Mouse (Mus musculus): Measurements from ENCODE around the gene Engase. TPM values are rescaled to one million over a fixed set of nuclear protein-coding genes. Genes with fewer than 3 reads are reported as not detected.

Gene Engase
- polyA plus RNA-seq, 1 experiment from 2014 or later = 4.8 TPM

DNA sequence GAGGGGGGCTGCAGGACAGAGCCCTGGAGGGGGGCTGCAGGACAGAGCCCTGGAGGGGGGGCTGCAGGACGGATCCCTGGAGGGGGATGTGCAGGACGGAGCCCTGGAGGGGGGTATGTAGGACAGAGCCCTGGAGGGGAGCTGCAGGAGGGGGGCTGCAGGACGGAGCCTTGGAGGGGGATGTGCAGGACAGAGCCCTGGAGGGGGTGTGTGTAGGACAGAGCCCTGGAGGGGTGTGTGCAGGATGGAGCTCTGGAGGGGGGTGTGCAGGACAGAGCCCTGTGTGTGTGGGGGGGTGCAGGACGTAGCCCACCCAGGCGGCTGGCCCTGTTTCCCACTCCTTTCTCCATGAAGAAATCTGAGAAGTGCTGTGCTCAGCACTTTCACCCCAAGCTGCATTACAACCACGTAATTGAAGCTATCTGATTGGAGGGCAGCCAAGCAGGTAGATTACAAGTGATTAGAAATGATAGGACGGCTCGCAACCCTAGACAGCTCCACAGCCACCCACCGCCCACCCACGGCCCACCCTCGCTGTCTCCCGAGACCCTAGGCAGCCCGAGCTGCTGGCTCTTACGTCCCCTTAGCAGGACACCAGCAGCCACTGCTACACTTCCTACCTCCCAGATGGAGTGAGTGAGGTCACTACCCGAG is 35.8 kb downstream of the Engase start:
- no peak overlapping the region for H3K9ac ChIP-seq (ENCODE audit: low read length)
- no peak overlapping the region for H3K27ac ChIP-seq (replicated peaks in 1 of 2; ENCODE audit: control insufficient read depth in 1 of 2, insufficient read depth in 1 of 2, low read depth in 2 of 2, low read length in 2 of 2)
- no peaks in the 10 kb centered on the region for H3K36me3 ChIP-seq (ENCODE audit: control insufficient read depth, insufficient read depth, low read length)
- no peaks in the 10 kb centered on the region for H3K9me3 ChIP-seq (ENCODE audit: control insufficient read depth, low read length)
- H3K4me3 ChIP-seq (ENCODE audit: control insufficient read depth in 1 of 2, insufficient read depth in 1 of 2, low read depth in 1 of 2, low read length in 2 of 2) = no peak overlapping the region
- H3K4me2 ChIP-seq (ENCODE audit: low read length) = no peak overlapping the region
- WGBS = 53% methylated on average over 15 of the region's 15 CpGs
- H3K4me1 ChIP-seq (ENCODE audit: control insufficient read depth in 2 of 2, insufficient read depth in 2 of 2, low read length in 2 of 2) = no peaks in the 10 kb centered on the region
- no peak; the same call in 1 of the 2 replicates for ATAC-seq (ENCODE audit: insufficient number of reproducible peaks, insufficient read depth, low FRiP score, low read depth)
- H3K27me3 ChIP-seq (ENCODE audit: control insufficient read depth, insufficient read depth, low read length) = peaks cover 8% of the 10 kb centered on the region; the same call in 1 of the 2 replicates

DNA sequence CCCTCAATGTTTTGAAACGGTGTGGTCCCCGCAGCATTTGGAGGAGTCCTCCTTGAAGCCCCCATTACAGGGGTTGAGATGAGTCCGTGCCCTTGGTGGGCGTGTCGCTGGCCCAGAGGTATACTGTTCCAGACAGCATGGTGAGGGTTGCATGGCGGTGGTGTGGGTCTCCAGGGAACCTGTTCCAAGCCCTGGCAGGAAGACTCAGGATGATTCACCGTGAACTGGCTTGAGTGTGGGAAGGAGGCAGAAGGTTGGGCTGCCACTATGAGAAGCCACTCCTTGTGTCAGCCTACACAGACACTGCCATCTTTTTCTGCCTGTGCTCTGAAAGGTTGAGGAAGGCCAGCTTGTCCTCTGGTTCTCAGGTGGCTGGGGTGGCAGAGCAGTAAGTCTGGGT is 41.3 kb downstream of the Engase start:
- no peak overlapping the region for H3K9ac ChIP-seq (ENCODE audit: low read length)
- WGBS = 76% methylated on average over 7 of the region's 7 CpGs
- H3K4me2 ChIP-seq (ENCODE audit: low read length) = no peak overlapping the region
- no peak overlapping the region for H3K27ac ChIP-seq (replicated peaks in 1 of 2; ENCODE audit: control insufficient read depth in 1 of 2, insufficient read depth in 1 of 2, low read depth in 2 of 2, low read length in 2 of 2)
- no peak for ATAC-seq (ENCODE audit: insufficient number of reproducible peaks, insufficient read depth, low FRiP score, low read depth)
- H3K36me3 ChIP-seq (ENCODE audit: control insufficient read depth, insufficient read depth, low read length) = no peaks in the 10 kb centered on the region
- no peak overlapping the region for H3K4me3 ChIP-seq (ENCODE audit: control insufficient read depth in 1 of 2, insufficient read depth in 1 of 2, low read depth in 1 of 2, low read length in 2 of 2)
- no peaks in the 10 kb centered on the region for H3K27me3 ChIP-seq (ENCODE audit: control insufficient read depth, insufficient read depth, low read length)
- no peaks in the 10 kb centered on the region for H3K4me1 ChIP-seq (ENCODE audit: control insufficient read depth in 2 of 2, insufficient read depth in 2 of 2, low read length in 2 of 2)
- H3K9me3 ChIP-seq (ENCODE audit: control insufficient read depth, low read length) = no peaks in the 10 kb centered on the region

DNA sequence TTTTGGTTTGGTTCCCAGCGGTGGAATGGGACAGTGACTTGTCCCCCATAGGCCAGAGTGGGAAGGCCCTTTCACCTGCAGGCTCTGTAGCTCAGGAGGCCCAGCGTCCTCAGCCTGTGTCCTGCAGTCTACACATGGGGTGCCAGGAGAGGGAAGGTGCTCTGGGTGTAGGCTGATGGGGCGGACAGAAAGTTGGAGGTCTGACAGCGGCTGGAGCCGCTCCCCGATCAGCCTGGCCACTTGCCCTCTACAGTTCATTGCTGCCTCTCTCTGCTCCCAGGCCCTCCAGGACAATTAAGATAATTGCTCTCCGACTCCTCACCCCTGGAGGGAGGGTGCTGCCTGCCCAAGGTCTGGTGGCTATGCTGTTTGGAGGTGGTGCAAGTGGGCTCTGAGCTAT is 42.1 kb downstream of the Engase start:
- no peak overlapping the region for H3K9ac ChIP-seq (ENCODE audit: low read length)
- no peak overlapping the region for H3K27ac ChIP-seq (replicated peaks in 1 of 2; ENCODE audit: control insufficient read depth in 1 of 2, insufficient read depth in 1 of 2, low read depth in 2 of 2, low read length in 2 of 2)
- H3K36me3 ChIP-seq (ENCODE audit: control insufficient read depth, insufficient read depth, low read length) = no peaks in the 10 kb centered on the region
- WGBS = 53% methylated on average over 7 of the region's 7 CpGs
- H3K4me3 ChIP-seq (ENCODE audit: control insufficient read depth in 1 of 2, insufficient read depth in 1 of 2, low read depth in 1 of 2, low read length in 2 of 2) = no peak overlapping the region
- no peaks in the 10 kb centered on the region for H3K27me3 ChIP-seq (ENCODE audit: control insufficient read depth, insufficient read depth, low read length)
- H3K4me1 ChIP-seq (ENCODE audit: control insufficient read depth in 2 of 2, insufficient read depth in 2 of 2, low read length in 2 of 2) = no peaks in the 10 kb centered on the region
- ATAC-seq (ENCODE audit: insufficient number of reproducible peaks, insufficient read depth, low FRiP score, low read depth) = no peak
- no peak overlapping the region for H3K4me2 ChIP-seq (ENCODE audit: low read length)
- H3K9me3 ChIP-seq (ENCODE audit: control insufficient read depth, low read length) = no peaks in the 10 kb centered on the region

DNA sequence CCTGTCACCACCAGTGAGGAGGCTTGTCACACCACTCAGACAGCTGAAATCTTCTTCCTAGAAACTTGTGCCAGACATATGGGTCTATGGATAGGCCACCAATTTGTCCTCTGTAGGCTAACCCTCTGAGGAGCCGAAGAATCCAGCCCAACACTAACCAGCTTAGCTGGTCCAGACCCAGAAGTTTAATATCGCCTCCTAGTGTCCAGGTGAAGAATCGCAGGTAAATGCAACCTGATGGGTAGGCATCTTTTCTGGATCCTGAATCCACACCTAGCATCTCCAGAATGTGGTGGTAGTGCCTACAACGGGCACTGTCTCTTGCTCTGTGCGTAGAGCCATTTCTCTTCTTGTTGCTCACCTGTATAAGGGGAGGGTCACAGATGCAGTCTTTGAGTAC is 43.6 kb downstream of the Engase start:
- 50% methylated on average over 5 of the region's 5 CpGs for WGBS
- H3K27ac ChIP-seq (replicated peaks in 1 of 2; ENCODE audit: control insufficient read depth in 1 of 2, insufficient read depth in 1 of 2, low read depth in 2 of 2, low read length in 2 of 2) = no peak overlapping the region
- H3K4me1 ChIP-seq (ENCODE audit: control insufficient read depth in 2 of 2, insufficient read depth in 2 of 2, low read length in 2 of 2) = no peaks in the 10 kb centered on the region
- no peaks in the 10 kb centered on the region for H3K9me3 ChIP-seq (ENCODE audit: control insufficient read depth, low read length)
- no peak overlapping the region for H3K4me2 ChIP-seq (ENCODE audit: low read length)
- no peaks in the 10 kb centered on the region for H3K36me3 ChIP-seq (ENCODE audit: control insufficient read depth, insufficient read depth, low read length)
- H3K27me3 ChIP-seq (ENCODE audit: control insufficient read depth, insufficient read depth, low read length) = no peaks in the 10 kb centered on the region
- H3K4me3 ChIP-seq (ENCODE audit: control insufficient read depth in 1 of 2, insufficient read depth in 1 of 2, low read depth in 1 of 2, low read length in 2 of 2) = no peak overlapping the region
- no peak overlapping the region for H3K9ac ChIP-seq (ENCODE audit: low read length)
- no peak for ATAC-seq (ENCODE audit: insufficient number of reproducible peaks, insufficient read depth, low FRiP score, low read depth)

DNA sequence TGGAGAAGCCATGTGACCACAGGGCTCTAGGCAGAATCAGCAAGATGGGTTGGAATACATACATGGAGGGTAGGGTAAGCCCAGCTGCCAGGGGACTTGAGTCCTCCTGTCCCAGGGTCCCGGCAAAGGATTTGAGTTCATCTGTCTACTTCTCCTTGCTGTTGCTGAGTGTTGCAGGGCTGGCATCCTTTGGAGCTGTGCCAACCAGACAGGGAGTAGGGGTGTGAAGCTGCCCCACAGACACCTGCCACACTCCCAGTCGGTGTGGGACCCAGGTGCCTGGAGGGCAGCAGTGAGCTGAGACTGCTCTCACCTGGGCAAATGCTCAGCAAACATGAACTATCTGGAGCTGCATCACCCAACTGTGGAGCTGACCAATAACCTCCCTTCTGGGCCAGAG is 44.3 kb downstream of the Engase start:
- Histone ChIP-seq H3K9me3 (ENCODE audit: control insufficient read depth, low read length) (no peaks in the 10 kb centered on the region), H3K4me2 (ENCODE audit: low read length) (no peak overlapping the region), H3K27me3 (ENCODE audit: control insufficient read depth, insufficient read depth, low read length) (no peaks in the 10 kb centered on the region), H3K4me1 (ENCODE audit: control insufficient read depth in 2 of 2, insufficient read depth in 2 of 2, low read length in 2 of 2) (no peaks in the 10 kb centered on the region), H3K4me3 (ENCODE audit: control insufficient read depth in 1 of 2, insufficient read depth in 1 of 2, low read depth in 1 of 2, low read length in 2 of 2) (no peak overlapping the region), H3K36me3 (ENCODE audit: control insufficient read depth, insufficient read depth, low read length) (no peaks in the 10 kb centered on the region), H3K27ac (replicated peaks in 1 of 2; ENCODE audit: control insufficient read depth in 1 of 2, insufficient read depth in 1 of 2, low read depth in 2 of 2, low read length in 2 of 2) (no peak overlapping the region), H3K9ac (ENCODE audit: low read length) (no peak overlapping the region)
- WGBS = 68% methylated on average over 2 of the region's 2 CpGs
- no peak for ATAC-seq (ENCODE audit: insufficient number of reproducible peaks, insufficient read depth, low FRiP score, low read depth)

DNA sequence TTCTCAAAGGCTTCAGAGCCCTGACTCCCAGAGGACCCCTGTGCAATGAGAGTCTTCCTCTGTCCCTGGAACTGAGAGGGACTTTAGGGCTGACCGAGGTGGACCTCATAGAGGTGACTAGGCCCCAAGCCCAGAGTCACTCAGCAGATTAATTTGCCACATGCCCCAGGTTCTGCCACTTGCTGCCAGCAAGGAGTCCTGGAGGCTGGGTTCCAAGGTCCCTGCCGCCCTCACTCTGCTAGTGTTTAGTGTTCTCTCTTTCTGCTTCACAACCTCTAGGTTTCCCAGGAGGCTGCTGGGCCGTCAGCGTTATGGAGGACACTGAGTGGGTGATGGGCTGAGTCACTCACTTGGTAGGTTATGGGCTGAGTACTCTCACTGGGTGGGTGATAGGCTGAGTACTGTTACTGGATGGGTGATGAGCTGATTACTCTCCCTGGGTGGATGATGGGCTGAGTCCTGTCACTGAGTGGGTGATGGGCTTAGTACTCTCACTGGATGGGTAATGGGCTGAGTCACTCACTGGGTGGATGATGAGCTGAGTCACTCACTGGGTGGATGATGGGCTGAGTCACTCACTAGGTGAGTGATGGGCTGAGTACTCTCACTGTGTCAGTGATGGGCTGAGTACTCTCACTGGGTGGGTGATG is 47.0 kb downstream of the Engase start:
- no peak overlapping the region for H3K27ac ChIP-seq (replicated peaks in 1 of 2; ENCODE audit: control insufficient read depth in 1 of 2, insufficient read depth in 1 of 2, low read depth in 2 of 2, low read length in 2 of 2)
- no peaks in the 10 kb centered on the region; the same call in 1 of the 2 replicates for H3K27me3 ChIP-seq (ENCODE audit: control insufficient read depth, insufficient read depth, low read length)
- no peaks in the 10 kb centered on the region for H3K9me3 ChIP-seq (ENCODE audit: control insufficient read depth, low read length)
- no peak overlapping the region for H3K4me2 ChIP-seq (ENCODE audit: low read length)
- no peak overlapping the region for H3K9ac ChIP-seq (ENCODE audit: low read length)
- no peaks in the 10 kb centered on the region for H3K4me1 ChIP-seq (ENCODE audit: control insufficient read depth in 2 of 2, insufficient read depth in 2 of 2, low read length in 2 of 2)
- no peak overlapping the region for H3K4me3 ChIP-seq (ENCODE audit: control insufficient read depth in 1 of 2, insufficient read depth in 1 of 2, low read depth in 1 of 2, low read length in 2 of 2)
- H3K36me3 ChIP-seq (ENCODE audit: control insufficient read depth, insufficient read depth, low read length) = no peaks in the 10 kb centered on the region
- no peak for ATAC-seq (ENCODE audit: insufficient number of reproducible peaks, insufficient read depth, low FRiP score, low read depth)
- WGBS = 81% methylated on average over 4 of the region's 4 CpGs

DNA sequence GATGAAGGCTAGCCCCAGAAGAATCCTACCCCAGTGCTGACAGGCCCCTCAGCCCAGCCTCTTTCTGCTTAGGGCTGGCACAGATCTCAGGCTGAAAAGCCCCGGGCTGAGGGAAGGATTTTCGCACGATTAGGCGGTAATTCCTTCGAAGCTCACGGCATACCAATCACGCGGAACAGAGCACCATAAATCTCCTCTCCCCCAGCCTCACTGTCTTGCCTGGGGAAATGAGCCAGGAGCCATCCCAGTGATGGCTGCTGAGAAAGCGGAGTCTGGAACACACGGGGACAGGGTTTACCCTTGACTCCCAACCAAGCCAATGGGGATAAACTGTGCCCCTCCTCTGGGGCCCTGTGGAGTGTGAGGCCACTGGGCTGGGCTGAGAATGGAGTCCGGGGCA is 48.4 kb downstream of the Engase start:
- ATAC-seq (ENCODE audit: insufficient number of reproducible peaks, insufficient read depth, low FRiP score, low read depth) = no peak
- no peaks in the 10 kb centered on the region for H3K9me3 ChIP-seq (ENCODE audit: control insufficient read depth, low read length)
- no peak overlapping the region for H3K4me2 ChIP-seq (ENCODE audit: low read length)
- H3K4me3 ChIP-seq (ENCODE audit: control insufficient read depth in 1 of 2, insufficient read depth in 1 of 2, low read depth in 1 of 2, low read length in 2 of 2) = no peak overlapping the region
- no peaks in the 10 kb centered on the region for H3K36me3 ChIP-seq (ENCODE audit: control insufficient read depth, insufficient read depth, low read length)
- no peak overlapping the region for H3K27ac ChIP-seq (replicated peaks in 1 of 2; ENCODE audit: control insufficient read depth in 1 of 2, insufficient read depth in 1 of 2, low read depth in 2 of 2, low read length in 2 of 2)
- 79% methylated on average over 11 of the region's 11 CpGs for WGBS
- no peak overlapping the region for H3K9ac ChIP-seq (ENCODE audit: low read length)
- no peaks in the 10 kb centered on the region; a peak in 1 of 4 replicates for H3K4me1 ChIP-seq (ENCODE audit: control insufficient read depth in 2 of 2, insufficient read depth in 2 of 2, low read length in 2 of 2)
- H3K27me3 ChIP-seq (ENCODE audit: control insufficient read depth, insufficient read depth, low read length) = no peaks in the 10 kb centered on the region; the same call in 1 of the 2 replicates

DNA sequence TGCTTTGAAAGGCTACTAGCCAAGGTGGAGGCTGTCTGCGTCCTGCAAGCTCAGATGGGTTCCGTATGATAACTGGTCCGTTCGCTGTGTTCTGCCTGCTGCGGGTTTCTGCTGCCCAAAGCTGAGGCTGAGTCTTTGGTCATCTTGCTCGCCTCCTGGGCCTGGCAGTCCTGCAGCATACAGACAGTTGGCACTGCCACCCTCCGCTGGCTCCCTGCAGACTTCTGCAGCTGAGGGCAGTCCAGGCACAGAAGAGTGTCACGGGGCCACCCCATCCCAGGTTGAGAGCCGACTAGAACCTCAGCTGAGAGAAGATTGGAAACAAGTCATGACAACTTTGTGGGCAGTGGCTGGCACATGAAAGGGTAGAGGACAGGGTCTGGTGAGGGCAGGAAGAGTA is 52.1 kb downstream of the Engase start:
- no peaks in the 10 kb centered on the region for H3K36me3 ChIP-seq (ENCODE audit: control insufficient read depth, insufficient read depth, low read length)
- no peak overlapping the region for H3K4me2 ChIP-seq (ENCODE audit: low read length)
- no peaks in the 10 kb centered on the region for H3K9me3 ChIP-seq (ENCODE audit: control insufficient read depth, low read length)
- H3K27me3 ChIP-seq (ENCODE audit: control insufficient read depth, insufficient read depth, low read length) = peaks cover 5% of the 10 kb centered on the region; the same call in 1 of the 2 replicates
- WGBS = 87% methylated on average over 9 of the region's 9 CpGs
- ATAC-seq (ENCODE audit: insufficient number of reproducible peaks, insufficient read depth, low FRiP score, low read depth) = no peak
- H3K4me3 ChIP-seq (ENCODE audit: control insufficient read depth in 1 of 2, insufficient read depth in 1 of 2, low read depth in 1 of 2, low read length in 2 of 2) = no peak overlapping the region
- no peaks in the 10 kb centered on the region; a peak in 1 of 4 replicates for H3K4me1 ChIP-seq (ENCODE audit: control insufficient read depth in 2 of 2, insufficient read depth in 2 of 2, low read length in 2 of 2)
- no peak overlapping the region for H3K27ac ChIP-seq (replicated peaks in 1 of 2; ENCODE audit: control insufficient read depth in 1 of 2, insufficient read depth in 1 of 2, low read depth in 2 of 2, low read length in 2 of 2)
- H3K9ac ChIP-seq (ENCODE audit: low read length) = no peak overlapping the region
